Mouse (Mus musculus) stomach, embryonic 15.5 days (tissue): Measurements from ENCODE around the gene Sspn. TPM values are rescaled to one million over a fixed set of nuclear protein-coding genes. Genes with fewer than 3 reads are reported as not detected.
A peak's percentile ranks its signal among the peaks of the same experiment; 100 is the strongest.

ENCODE experiments used
- ATAC-seq: fragments of 200-750 bp; cut with Nextera tagmentation; 2 replicates; pipeline ENCODE4 v1.8.0; 2017; ENCODE audit warnings: low read depth, moderate number of reproducible peaks, moderate TSS enrichment; ENCODE audit not compliant: insufficient read depth, low FRiP score
- H3K27ac ChIP-seq: fragments of 300-500 bp; sonication (generic); 2 replicates; pipeline ENCODE4 v1.5.1; 2015; ENCODE audit warnings: mild to moderate bottlenecking, inconsistent platforms
- H3K27me3 ChIP-seq: fragments of 300-500 bp; sonication (generic); replicated peaks from 2 replicates; pipeline ENCODE4 v1.6.1; 2015; ENCODE audit warnings: inconsistent platforms
- H3K36me3 ChIP-seq: fragments of 300-500 bp; sonication (generic); 2 replicates; pipeline ENCODE4 v1.6.1; 2015; ENCODE audit warnings: inconsistent platforms
- H3K4me1 ChIP-seq: fragments of 300-500 bp; sonication (generic); 2 replicates; pipeline ENCODE4 v1.6.1; 2015; ENCODE audit warnings: inconsistent platforms
- H3K4me2 ChIP-seq: fragments of 300-500 bp; sonication (generic); 2 replicates; pipeline ENCODE4 v1.6.1; 2015; ENCODE audit warnings: mild to moderate bottlenecking, inconsistent platforms
- H3K4me3 ChIP-seq: fragments of 300-500 bp; sonication (generic); replicated peaks from 2 replicates; pipeline ENCODE4 v1.5.1; 2015; ENCODE audit warnings: inconsistent platforms
- H3K9ac ChIP-seq: fragments of 300-500 bp; sonication (generic); 2 replicates; pipeline ENCODE4 v1.6.1; 2015; ENCODE audit warnings: inconsistent platforms
- H3K9me3 ChIP-seq: fragments of 300-500 bp; sonication (generic); 2 replicates; pipeline ENCODE4 v1.6.1; 2016; ENCODE audit warnings: inconsistent platforms
- WGBS: fragments of 180-500 bp; shearing (Covaris S2); methylation state at CpG from one replicate; pipeline ENCODE4 v1.1.7; 2015; 5-methylcytosine and 5-hydroxymethylcytosine counted together
- polyA plus RNA-seq: library from polyadenylated mRNA; unstranded; fragments of >200 nt; fragmentation: Nextera tagmentation; extraction: Ambion mirVana; gene quantifications from 2 replicates; pipeline ENCODE4 v1.2.1, GENCODE M21; 2015

The Sspn gene
- polyA plus RNA-seq, 1 experiment from 2014 or later: 11.9 TPM

DNA sequence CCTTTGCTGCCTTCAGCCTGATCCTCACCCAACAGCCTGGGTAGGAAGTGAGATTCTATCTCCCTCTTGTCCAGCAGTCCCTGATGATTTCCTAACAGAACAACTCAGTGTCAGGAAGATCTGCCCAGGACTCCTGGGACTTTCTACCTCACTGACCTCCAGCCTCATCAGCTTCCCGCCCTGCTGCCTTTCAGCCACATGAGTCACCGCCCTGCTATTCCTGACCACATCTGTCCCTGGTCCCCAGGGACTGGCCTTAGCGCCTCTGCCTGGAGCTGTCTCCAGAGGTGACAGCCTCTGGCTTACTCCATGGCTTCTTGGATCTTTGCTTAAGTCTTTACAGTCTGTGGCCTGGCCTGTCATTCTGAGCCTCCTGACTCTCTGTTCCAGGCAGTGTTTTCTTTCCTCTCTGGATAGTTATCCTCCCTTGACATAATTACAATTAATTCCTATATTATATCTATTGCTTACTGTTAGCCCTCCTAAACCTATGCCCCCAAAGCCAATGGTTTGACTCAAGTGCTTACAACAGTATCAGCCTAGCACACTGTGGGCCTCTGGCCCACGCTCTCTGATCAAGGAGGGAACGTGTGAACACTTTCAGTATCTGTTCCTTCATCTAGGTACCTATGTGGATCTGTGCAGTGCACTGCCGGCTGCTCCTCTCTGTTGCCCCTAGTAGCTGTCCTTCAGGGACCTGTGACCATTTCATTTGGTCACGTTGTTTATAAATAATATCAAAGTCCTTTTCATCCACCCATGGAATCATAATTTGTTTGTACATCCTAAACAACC is 25.1 kb upstream of the Sspn start:
- Histone ChIP-seq H3K36me3 (no peaks in the 10 kb centered on the region), H3K27ac (no peak overlapping the region), H3K4me2 (no peak overlapping the region), H3K27me3 (no peaks in the 10 kb centered on the region), H3K4me3 (no peak overlapping the region), H3K4me1 (no peaks in the 10 kb centered on the region), H3K9me3 (no peaks in the 10 kb centered on the region), H3K9ac (no peak overlapping the region)
- ATAC-seq: no peak
- 72% methylated on average over 7 of the region's 7 CpGs for WGBS

DNA sequence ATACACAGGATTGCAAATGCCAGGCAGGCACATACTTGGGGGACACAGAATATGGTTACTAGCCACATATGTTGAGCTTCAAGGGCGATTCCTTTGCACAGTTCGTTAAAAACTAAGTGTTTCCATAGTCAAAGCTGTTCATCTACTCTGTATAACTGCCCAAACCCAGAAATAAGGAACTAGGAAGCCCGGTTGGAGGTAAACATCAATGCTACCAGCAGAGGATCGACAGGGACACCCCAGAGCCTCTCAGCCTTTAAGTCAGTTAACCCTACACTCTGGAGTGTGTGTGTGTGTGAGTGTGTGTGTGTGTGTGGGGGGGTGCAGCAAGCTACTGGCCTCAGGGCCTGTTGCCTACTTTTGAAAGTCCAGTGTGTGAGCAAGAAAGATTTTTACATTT is 21.5 kb upstream of the Sspn start:
- Histone ChIP-seq H3K27me3 (no peaks in the 10 kb centered on the region), H3K4me2 (no peak overlapping the region), H3K4me3 (no peak overlapping the region), H3K36me3 (no peaks in the 10 kb centered on the region), H3K27ac (no peak overlapping the region), H3K4me1 (no peaks in the 10 kb centered on the region), H3K9ac (no peak overlapping the region), H3K9me3 (no peaks in the 10 kb centered on the region)
- WGBS: 67% methylated on average over 4 of the region's 4 CpGs
- no peak for ATAC-seq

DNA sequence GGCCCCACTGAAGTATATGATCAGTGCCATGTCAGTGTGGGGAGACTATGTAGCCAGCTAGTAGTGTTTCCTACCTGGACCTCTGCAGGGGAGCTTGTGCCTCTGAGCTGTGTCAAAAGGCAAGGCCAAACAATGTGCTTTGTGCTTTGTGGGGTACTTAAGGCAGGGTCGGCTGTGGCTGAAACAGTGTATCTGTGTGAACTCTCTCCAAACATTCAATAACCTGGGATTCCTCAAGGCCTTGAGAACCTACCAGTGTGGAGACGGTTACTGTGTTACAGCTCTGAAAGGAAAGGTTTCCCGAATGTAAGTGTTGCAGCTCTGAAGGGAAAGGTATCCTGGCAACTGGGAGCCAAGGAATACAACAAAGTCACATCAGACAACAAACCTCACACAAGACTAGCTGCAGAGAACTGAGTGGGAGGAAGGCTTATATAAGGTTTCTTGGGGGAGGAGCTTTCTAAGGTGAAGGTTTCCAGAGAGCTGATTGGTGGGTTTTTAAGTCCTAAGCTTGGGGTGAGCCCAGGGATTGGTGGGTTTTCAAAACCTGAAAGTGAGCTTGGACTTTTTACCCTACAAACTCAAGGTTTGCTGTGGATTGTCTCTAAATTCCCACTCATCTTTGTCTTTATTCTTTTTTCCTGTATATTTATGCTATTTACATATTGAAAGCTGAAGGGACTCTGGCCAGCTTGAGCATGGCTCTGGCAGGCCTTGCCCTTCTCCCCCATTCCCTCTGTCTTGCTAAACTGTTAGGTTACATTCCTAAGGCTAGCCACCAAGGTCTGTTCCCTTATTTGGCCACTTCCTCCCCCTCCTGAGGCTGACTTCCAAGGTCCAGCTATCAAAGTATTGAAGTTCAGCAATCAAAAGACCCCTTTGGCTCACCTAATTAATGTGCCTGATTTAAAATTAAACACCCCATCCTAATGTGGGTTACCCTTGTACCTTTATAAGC is 20.7 kb upstream of the Sspn start:
- H3K4me2 ChIP-seq: no peak overlapping the region
- H3K36me3 ChIP-seq: no peaks in the 10 kb centered on the region
- H3K4me3 ChIP-seq: no peak overlapping the region
- ATAC-seq: no peak
- H3K9me3 ChIP-seq: no peaks in the 10 kb centered on the region
- H3K27ac ChIP-seq: no peak overlapping the region
- H3K4me1 ChIP-seq: no peaks in the 10 kb centered on the region
- H3K9ac ChIP-seq: no peak overlapping the region
- WGBS: 80% methylated on average over 3 of the region's 3 CpGs
- H3K27me3 ChIP-seq: no peaks in the 10 kb centered on the region

DNA sequence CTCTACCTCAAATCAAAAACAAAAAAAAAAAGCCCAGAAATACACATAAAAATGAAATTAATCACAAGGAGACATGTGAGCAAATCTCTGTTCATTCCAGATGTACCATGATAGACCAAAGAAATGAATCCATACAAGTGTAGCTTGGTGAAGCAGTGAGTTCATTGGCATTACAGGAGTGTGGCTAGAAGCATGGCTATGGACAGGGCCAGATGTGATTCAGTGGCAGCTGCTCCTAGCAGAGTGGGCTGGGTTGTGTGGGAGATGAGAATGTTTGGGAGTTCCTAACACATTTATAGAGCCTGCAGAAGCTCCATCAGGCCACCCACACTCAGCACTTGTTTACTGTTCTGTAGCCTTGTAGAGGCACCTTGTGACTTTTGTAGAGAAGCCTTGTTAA is 19.2 kb upstream of the Sspn start:
- Histone ChIP-seq H3K36me3 (no peaks in the 10 kb centered on the region), H3K27me3 (no peaks in the 10 kb centered on the region), H3K4me1 (no peaks in the 10 kb centered on the region), H3K4me2 (no peak overlapping the region), H3K27ac (no peak overlapping the region), H3K9me3 (no peaks in the 10 kb centered on the region), H3K4me3 (no peak overlapping the region), H3K9ac (no peak overlapping the region)
- no peak for ATAC-seq

- Histone ChIP-seq H3K4me2 (no peak overlapping the region), H3K36me3 (no peaks in the 10 kb centered on the region), H3K27ac (no peak overlapping the region), H3K4me3 (no peak overlapping the region), H3K9ac (no peak overlapping the region), H3K9me3 (no peaks in the 10 kb centered on the region), H3K27me3 (no peaks in the 10 kb centered on the region), H3K4me1 (no peaks in the 10 kb centered on the region)
- 95% methylated on average over 2 of the region's 2 CpGs for WGBS
- ATAC-seq: no peak
Measured at GRCm38 (mm10) chr6:145915435-145915834, 16.0 kb upstream of the Sspn start.

- H3K4me2 ChIP-seq: no peak overlapping the region
- no peaks in the 10 kb centered on the region for H3K36me3 ChIP-seq
- H3K4me3 ChIP-seq: no peak overlapping the region
- H3K9ac ChIP-seq: no peak overlapping the region
- H3K4me1 ChIP-seq: no peaks in the 10 kb centered on the region
- H3K9me3 ChIP-seq: no peaks in the 10 kb centered on the region
- WGBS: 68% methylated on average over 6 of the region's 6 CpGs
- H3K27me3 ChIP-seq: no peaks in the 10 kb centered on the region
- no peak overlapping the region for H3K27ac ChIP-seq
- ATAC-seq: no peak
Measured at GRCm38 (mm10) chr6:145916401-145916800, 15.0 kb upstream of the Sspn start.

- Histone ChIP-seq H3K27me3 (no peaks in the 10 kb centered on the region), H3K4me3 (no peak overlapping the region), H3K4me1 (no peaks in the 10 kb centered on the region), H3K9ac (no peak overlapping the region), H3K4me2 (no peak overlapping the region), H3K36me3 (no peaks in the 10 kb centered on the region), H3K27ac (no peak overlapping the region), H3K9me3 (no peaks in the 10 kb centered on the region)
- WGBS: 72% methylated on average over 5 of the region's 5 CpGs
- ATAC-seq: no peak
Measured at GRCm38 (mm10) chr6:145918236-145918635, 13.2 kb upstream of the Sspn start.

- Histone ChIP-seq H3K9ac (no peak overlapping the region), H3K9me3 (no peaks in the 10 kb centered on the region), H3K4me1 (no peaks in the 10 kb centered on the region), H3K27me3 (no peaks in the 10 kb centered on the region), H3K36me3 (no peaks in the 10 kb centered on the region), H3K4me3 (no peak overlapping the region), H3K27ac (no peak overlapping the region), H3K4me2 (no peak overlapping the region)
- no peak for ATAC-seq
- WGBS: 79% methylated on average over 6 of the region's 6 CpGs
Measured at GRCm38 (mm10) chr6:145923594-145923993, 7.8 kb upstream of the Sspn start.

- Histone ChIP-seq H3K4me1 (0 out of 2 replicates have a peak, but pooled peaks cover 9% of the 10 kb centered on the region), H3K9ac (peak overlapping the region; percentile 56), H3K27ac (peak overlapping the region; percentile 83), H3K27me3 (no peaks in the 10 kb centered on the region), H3K4me2 (peak overlapping the region; percentile 73), H3K36me3 (no peaks in the 10 kb centered on the region), H3K4me3 (peak overlapping the region; percentile 46), H3K9me3 (no peaks in the 10 kb centered on the region)
- 9% methylated on average over 28 of the region's 28 CpGs for WGBS
- peak; percentile 86 for ATAC-seq
Measured at GRCm38 (mm10) chr6:145934001-145934696, 2.7 kb downstream of the Sspn start.

DNA sequence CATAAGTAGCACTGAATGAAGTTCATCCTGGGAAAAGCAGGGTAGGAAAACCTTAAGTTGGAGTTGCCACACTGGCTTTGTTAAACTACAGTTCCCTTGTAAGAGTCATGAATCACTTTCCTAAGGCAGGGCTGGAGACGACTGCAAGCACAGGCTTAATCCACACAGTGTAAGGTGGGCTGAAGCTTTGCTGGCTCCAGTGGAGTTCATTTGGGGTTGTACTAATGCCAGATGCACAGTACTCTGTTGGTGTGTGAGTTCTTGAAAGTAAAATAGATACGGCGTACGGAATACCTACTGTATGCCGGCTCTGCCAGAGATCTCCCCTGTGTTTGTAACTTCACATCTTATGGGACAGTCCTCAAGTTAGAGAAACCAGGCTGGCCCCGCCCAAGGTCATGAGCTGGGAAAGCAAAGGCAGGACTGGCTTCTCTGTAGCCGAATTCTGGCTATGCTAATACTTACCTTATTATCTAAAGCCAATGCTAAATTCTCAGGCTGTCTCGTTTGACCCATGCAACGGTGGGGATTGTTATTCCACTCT is 3.3 kb downstream of the Sspn start:
- H3K9me3 ChIP-seq: no peaks in the 10 kb centered on the region

GRCm38 (mm10) chr6:145935912-145936311 is 4.5 kb downstream of the Sspn start:
- no peak for ATAC-seq
- Histone ChIP-seq H3K27ac (no peak overlapping the region), H3K27me3 (no peaks in the 10 kb centered on the region), H3K9me3 (no peaks in the 10 kb centered on the region), H3K4me1 (0 out of 2 replicates have a peak, but pooled peaks cover 9% of the 10 kb centered on the region), H3K4me2 (no peak overlapping the region), H3K9ac (no peak overlapping the region), H3K4me3 (no peak overlapping the region), H3K36me3 (no peaks in the 10 kb centered on the region)
- WGBS: 69% methylated on average over 2 of the region's 2 CpGs

More for the DNA sequence above, 3.3 kb downstream of the Sspn start:
- Histone ChIP-seq H3K4me2 (peak overlapping the region; percentile 73), H3K4me1 (0 out of 2 replicates have a peak, but pooled peaks cover 9% of the 10 kb centered on the region), H3K9ac (peak overlapping the region; percentile 56; the same call in 1 of the 2 replicates), H3K4me3 (peak overlapping the region; percentile 46), H3K27me3 (no peaks in the 10 kb centered on the region), H3K36me3 (no peaks in the 10 kb centered on the region), H3K27ac (peak overlapping the region; percentile 83)
- WGBS: 58% methylated on average over 9 of the region's 9 CpGs
- ATAC-seq: peak; percentile 11; the same call in 1 of the 2 replicates
